Mouse (Mus musculus) inflammation-experienced regulatory T-cells, adult 6 months (primary cell): ENCODE data around the gene Spo11. TPM values are rescaled to one million over a fixed set of nuclear protein-coding genes. Genes with fewer than 3 reads are reported as not detected.
A peak's percentile ranks its signal among the peaks of the same experiment; 100 is the strongest.

Experiments
- ATAC-seq: one replicate; pipeline ENCODE4 v1.8.0; 2017
- polyA plus RNA-seq, 3 experiments: library from polyadenylated mRNA; unstranded; fragments of 100-300 nt; shearing (Covaris generic); gene quantifications; one replicate each; pipeline ENCODE4 v1.2.1; 2017

Gene Spo11
- polyA plus RNA-seq, 3 experiments from 2014 or later = 4.6 to 6.3 (median 6.0) TPM

DNA sequence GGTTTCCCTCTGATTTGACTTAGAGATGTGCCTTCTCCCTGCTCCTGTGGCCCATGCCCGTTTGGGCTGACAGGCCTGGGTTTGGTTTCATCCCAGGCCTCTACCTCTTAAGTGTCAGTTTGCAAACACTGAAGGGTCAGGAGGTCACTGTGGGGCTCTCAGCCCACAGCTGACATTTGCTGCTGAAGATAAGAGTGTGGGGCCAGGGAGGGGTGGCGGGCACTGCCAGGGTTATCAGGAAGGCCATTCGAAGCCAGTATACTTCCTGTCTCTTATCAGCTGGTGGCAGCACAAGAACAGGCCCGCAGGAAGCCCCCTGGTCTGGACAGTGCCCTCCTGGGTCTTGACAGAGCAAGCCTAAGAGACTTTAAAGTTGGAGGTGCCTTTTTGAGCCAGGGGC is 57.5 kb downstream of the Spo11 start:
- no peak for ATAC-seq

DNA sequence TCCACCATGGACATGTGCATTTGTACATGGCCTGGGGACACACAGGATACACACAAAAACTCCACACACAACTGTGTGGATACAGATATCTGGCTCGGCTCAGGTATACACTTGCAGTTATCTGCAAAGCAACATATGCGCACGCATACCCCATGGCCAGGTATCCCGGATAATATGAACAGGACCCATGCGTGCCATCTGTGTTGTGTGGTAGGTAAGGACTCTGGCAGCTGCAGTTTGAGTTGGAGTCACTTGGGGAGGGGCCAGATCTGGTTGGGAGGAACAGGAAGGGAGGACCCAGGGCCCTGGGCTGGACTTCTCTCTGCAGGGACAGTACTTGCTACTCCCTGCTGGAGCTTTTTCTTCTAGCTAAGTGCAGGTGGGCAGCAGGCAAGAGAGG is 58.2 kb downstream of the Spo11 start:
- ATAC-seq = no peak

DNA sequence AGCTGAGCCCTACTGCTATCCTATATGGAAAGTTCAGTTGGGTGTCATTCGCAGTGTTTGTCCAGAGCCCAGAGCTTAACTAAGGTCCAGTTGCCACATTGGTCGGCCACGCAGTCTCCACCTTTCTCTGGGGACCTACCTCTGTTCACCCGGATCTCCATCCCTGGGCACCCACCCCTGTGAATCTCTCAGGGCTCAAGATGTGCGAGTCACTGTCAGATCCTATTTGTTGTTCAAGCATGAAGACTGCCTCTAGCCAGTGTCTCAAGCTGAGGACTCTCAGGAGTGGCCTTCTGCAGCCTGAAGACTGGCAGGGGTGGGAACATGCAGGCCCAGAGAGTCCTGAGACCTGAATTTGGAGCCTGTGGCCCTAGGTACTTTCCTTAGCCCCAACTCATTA is 58.6 kb downstream of the Spo11 start:
- no peak for ATAC-seq

DNA sequence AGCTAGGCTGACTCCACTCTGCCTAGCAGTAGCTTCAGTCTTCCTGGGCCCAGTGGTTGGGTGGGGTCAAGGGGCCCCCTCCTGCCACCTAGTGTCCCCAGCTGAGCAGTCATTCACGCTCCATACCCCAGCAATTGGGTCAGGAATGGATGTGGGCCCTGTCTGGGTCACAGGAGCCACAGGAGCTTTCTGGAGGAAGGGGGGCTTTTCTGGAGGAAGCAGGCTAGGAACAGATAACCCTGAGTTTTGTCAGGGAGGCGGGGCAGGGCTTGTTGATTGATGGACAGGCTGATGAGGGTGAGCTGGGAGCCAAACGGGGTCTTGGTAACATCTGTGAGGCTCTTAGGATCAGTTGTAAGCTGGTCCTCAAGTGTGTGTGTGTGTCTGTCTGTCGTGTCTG is 59.1 kb downstream of the Spo11 start:
- no peak for ATAC-seq

DNA sequence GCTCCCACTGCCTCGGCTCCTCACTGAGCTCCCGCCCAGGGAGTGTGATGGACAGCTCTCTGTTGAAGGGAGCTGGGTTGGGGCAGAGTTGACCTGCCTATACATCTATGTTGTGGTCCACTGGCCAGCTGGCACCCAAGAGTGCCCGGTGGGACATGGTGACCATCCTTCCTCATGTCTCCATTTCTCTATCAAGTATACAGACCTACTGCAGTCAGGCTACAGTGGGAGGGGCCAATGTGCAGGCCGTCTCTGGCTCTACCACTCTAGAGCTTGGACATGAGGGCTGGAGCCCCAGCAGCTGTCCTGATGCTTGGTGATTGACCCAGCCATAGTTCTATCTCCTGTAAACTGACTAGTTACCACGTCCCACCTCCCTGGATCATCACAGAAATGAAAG is 59.8 kb downstream of the Spo11 start:
- no peak for ATAC-seq

DNA sequence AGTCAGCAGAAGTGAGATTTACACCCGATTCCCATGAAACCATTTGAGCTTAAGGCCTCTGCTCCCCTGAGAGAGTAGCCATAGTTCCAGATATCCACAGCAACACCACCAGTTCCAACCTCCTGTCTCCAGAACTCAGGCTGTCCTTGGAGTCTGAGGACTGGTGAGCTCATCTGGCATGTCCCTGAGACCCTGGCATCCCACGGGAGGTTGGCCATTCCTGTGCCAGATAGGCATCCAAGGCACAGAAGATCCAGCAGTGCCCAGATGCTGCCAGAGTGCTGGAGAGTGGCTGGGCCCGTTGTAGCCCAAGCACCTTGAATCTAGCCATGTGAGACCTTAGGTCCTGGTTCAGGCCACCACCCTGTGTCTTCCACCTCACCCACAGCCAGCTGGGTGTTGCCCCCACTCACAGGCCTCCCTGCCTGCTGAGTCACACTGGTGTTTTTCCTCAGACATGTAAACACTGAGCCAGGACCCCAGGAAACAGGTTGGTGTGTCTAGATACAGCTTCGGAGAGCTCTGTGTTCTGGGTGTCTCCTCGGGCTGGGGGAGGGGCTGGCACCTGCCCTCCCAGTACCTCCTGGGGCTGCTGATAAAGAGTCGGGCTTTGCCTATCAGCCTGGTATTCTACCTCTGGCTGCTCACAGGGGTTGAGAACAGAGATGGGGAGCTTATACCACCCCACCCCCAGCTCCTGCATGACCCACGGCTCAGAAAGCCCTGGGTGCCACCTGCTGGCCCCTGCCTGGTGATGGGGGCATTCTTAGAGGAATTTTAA is 60.5 kb downstream of the Spo11 start:
- peak; percentile 47 for ATAC-seq

DNA sequence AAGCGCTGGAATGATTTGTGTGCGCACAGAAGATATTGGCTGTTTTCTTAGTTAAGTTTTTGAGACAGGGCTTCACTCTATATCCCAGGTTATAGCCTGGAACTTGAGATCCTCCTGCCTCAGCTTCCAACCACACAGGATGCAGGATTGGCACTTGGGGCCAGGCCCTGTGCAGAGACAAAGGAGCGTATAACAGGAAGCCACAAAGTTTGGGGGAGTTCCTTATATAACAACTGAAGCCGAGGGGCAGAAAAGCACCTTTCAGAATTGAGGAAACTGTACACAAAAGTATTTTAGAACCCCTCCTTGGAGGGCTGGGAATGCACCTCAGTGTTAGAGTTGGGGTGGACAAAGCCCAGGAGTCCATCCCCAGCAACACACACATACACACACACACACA is 61.5 kb downstream of the Spo11 start:
- peak; percentile 57 for ATAC-seq

DNA sequence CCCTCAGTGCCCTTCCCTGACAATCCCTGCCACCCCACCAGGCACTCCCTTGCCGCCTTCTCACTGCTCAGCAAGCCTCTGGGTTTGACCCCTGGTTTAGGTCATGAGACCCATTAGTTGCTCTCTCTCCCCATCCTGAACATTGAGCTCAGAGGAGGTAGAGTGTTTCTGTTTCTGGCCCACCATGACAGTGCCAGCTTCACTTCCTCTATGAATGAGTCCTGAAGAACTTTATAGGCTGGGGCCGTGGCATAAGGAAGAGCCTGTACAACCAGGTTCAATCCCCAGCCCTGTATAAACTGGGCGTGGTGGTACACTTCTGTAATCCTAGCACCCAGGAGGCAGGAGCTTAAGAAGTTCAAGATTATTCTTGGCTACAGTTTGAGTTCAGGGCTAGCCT is 63.3 kb downstream of the Spo11 start:
- ATAC-seq = no peak

DNA sequence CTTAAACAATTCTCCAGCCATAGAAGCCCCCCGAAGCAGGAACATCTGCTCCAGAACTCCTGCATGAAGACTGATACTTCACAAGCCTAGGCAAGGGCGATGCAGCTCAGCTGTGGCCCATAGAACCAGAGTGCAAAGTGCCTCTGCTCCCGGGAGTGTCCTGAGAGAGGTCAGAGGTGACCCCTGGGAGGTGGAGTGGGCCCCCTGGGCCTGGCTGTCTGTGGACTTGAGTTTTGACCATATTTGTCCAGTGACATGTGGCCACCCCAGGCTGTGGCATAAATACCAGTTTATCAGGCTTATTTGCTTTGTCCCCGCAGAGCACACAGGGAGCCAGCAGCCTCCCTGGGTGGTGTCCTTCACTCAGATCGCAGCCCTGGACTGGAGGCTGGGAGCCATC is 63.7 kb downstream of the Spo11 start:
- no peak for ATAC-seq

DNA sequence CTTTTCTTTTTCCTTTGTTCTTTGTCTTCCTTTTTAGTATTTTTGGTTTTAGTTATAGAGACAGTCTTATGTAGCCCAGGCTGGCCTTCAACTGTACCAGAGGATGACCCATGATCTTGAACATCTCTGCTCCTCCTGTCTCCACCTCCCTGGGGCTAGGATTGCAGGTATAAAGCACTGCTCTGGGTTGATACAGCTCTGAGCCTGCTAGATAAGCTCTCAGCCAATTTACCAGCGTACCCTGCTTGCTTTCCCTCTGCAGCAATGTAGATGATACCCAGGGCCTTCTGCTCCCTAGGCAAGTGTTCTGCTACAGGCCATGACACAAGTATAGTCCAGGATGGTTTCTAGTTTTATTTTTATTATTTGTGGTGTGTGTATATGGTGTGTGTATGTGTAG is 64.4 kb downstream of the Spo11 start:
- ATAC-seq = no peak

DNA sequence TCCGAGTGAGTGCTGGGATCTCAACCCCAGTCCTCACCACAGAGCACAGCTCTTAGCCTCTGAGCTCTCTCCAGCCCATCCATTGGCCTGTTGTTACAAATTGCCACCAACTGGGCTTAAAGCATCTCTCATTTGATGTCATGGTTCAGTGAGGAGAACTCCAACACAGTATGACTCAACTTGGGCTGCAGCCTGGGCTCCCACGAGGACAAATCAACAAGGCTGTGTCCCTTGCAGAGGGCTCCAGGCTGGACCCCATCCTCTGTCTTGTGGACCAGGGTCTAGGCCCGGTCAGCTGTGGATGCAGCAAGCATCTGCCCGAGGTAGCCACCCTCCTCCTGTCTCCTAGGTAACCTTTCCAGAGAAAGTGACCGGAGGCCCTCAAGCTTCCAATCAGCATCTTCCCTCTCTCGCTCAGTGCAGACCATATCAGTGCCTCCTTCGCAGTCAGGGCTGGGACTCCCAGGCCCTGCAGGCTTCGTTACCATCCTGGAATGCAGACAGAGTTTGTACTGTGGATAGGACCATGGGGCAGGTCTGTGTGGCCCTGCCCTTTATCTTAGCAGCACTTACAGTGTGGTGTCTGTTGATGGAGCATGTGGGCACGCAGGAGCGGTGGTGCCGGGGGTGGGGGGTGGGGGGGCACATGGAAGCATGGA is 65.1 kb downstream of the Spo11 start:
- no peak for ATAC-seq

Other genes starting within 250 kb of the Spo11 start
- gene Bmp7, start 37.4 kb upstream of the Spo11 start, polyA plus RNA-seq = 10 to 100 TPM in 2 of 3 experiments, 1 to 10 TPM in 1; 5.9 to 16.6 (median 14.8) TPM
- gene Rae1, start 22.4 kb downstream of the Spo11 start, polyA plus RNA-seq = 10 to 100 TPM; 29.2 to 50.7 (median 50.2) TPM
- gene Rbm38, start 42.8 kb downstream of the Spo11 start, polyA plus RNA-seq = 100 to 1,000 TPM; 115 to 138 (median 124) TPM
- gene Ctcfl, start 141.8 kb downstream of the Spo11 start, polyA plus RNA-seq = not detected
- not detected for gene Pck1, start 175.3 kb downstream of the Spo11 start, polyA plus RNA-seq
- 100 to 1,000 TPM in 2 of 3 experiments, 10 to 100 TPM in 1; 72.5 to 144 (median 103) TPM for gene Zbp1, start 241.2 kb downstream of the Spo11 start, polyA plus RNA-seq